ENCODE assay signal across 24 mouse cellular contexts in genomic region chr12:85182898-85183297, GRCm38 (mm10). TPM values are rescaled to one million over a fixed set of nuclear protein-coding genes. Genes with fewer than 3 reads are reported as not detected.
DNase-seq lines count a peak whose midpoint lies in the region; ATAC-seq and TF ChIP-seq lines count a peak whose summit lies in the region.
"Had no signal": no experiment of that assay in that cellular context is flagged by ENCODE, and none has a peak within 500 bp of the region (broad histone marks: within the 10 kb centered on the region; RNA-seq: fewer than 3 reads in every experiment).

No protein-coding gene starts in this region.

- no peak for TF ChIP-seq POLR2A in brain, embryonic 14.5 days (IDR thresholded peaks at IDR 0.05; ENCODE audit: borderline replicate concordance, extremely low read depth, insufficient read depth, insufficient read length, poor library complexity, severe bottlenecking)

- no peak overlapping the region for H3K9ac ChIP-seq in forebrain, postnatal 0 days
- no peak overlapping the region for H3K9ac ChIP-seq in forebrain, embryonic 13.5 days
- H3K9ac ChIP-seq in midbrain, postnatal 0 days (replicated peaks; ENCODE audit: low read length, poor library complexity, severe bottlenecking): no peak overlapping the region
- H3K9ac ChIP-seq in midbrain, embryonic 16.5 days (ENCODE audit: low read depth, low read length): no peak overlapping the region
- H3K9ac ChIP-seq: intestine, embryonic 15.5 days; liver, embryonic 14.5 days had no signal

- H3K4me1 ChIP-seq in forebrain, postnatal 0 days (ENCODE audit: insufficient read depth): peaks cover 3% of the 10 kb centered on the region; the same call in 1 of the 2 replicates
- peaks cover 21% of the 10 kb centered on the region for H3K4me1 ChIP-seq in forebrain, embryonic 13.5 days
- H3K4me1 ChIP-seq in midbrain, postnatal 0 days (ENCODE audit: insufficient read depth, low read length): no peaks in the 10 kb centered on the region
- H3K4me1 ChIP-seq in midbrain, embryonic 16.5 days (ENCODE audit: control insufficient read depth, insufficient read depth, low read length): peaks cover 12% of the 10 kb centered on the region; the same call in 1 of the 2 replicates

- no peak overlapping the region for H3K4me3 ChIP-seq in forebrain, postnatal 0 days (ENCODE audit: low read depth, low read length)
- no peak overlapping the region for H3K4me3 ChIP-seq in forebrain, embryonic 13.5 days
- no peak overlapping the region for H3K4me3 ChIP-seq in midbrain, postnatal 0 days (ENCODE audit: low read depth, low read length)
- H3K4me3 ChIP-seq in midbrain, embryonic 16.5 days (ENCODE audit: low read depth, low read length): no peak overlapping the region
- H3K4me3 ChIP-seq: embryonic facial prominence, embryonic 12.5 days; intestine, embryonic 15.5 days; layer of hippocampus, adult 2 months had no signal

- no peaks in the 10 kb centered on the region for H3K36me3 ChIP-seq in forebrain, postnatal 0 days (ENCODE audit: insufficient read depth)
- H3K36me3 ChIP-seq in forebrain, embryonic 13.5 days (ENCODE audit: poor library complexity, severe bottlenecking): no peaks in the 10 kb centered on the region
- no peaks in the 10 kb centered on the region for H3K36me3 ChIP-seq in midbrain, postnatal 0 days (ENCODE audit: insufficient read depth, low read length)
- H3K36me3 ChIP-seq in midbrain, embryonic 16.5 days (ENCODE audit: control insufficient read depth, insufficient read depth, low read length): no peaks in the 10 kb centered on the region
- no peaks in the 10 kb centered on the region for H3K36me3 ChIP-seq in splenic B cell, adult 2 months (ENCODE audit: control insufficient read depth, insufficient read depth, low read length, poor library complexity, severe bottlenecking)
- H3K36me3 ChIP-seq: embryonic facial prominence, embryonic 12.5 days; intestine, embryonic 15.5 days had no signal

- H3K9me3 ChIP-seq in forebrain, postnatal 0 days (ENCODE audit: low read length): no peaks in the 10 kb centered on the region
- no peaks in the 10 kb centered on the region for H3K9me3 ChIP-seq in forebrain, embryonic 13.5 days (replicated peaks)
- H3K9me3 ChIP-seq in midbrain, postnatal 0 days (ENCODE audit: low read length): no peaks in the 10 kb centered on the region
- no peaks in the 10 kb centered on the region for H3K9me3 ChIP-seq in midbrain, embryonic 16.5 days (replicated peaks; ENCODE audit: control insufficient read depth, low read length, poor library complexity, severe bottlenecking)
- H3K9me3 ChIP-seq: embryonic facial prominence, embryonic 12.5 days; intestine, embryonic 15.5 days had no signal

- DNase-seq in forebrain, postnatal 0 days: peak; percentile 24
- DNase-seq in midbrain, postnatal 0 days (ENCODE audit: low spot score): peak; percentile 64
- peak; percentile 57 for DNase-seq in brain, embryonic 14.5 days (ENCODE audit: low read depth)
- peak; percentile 39 for DNase-seq in splenic B cell, adult 2 months (ENCODE audit: low read depth, low spot score)
- DNase-seq in cerebellum, postnatal 36 days: no peak
- DNase-seq: adrenal gland, postnatal 25 days; cerebellum, adult 2 months; cerebellum, postnatal 25 days; gastrocnemius, postnatal 25 days; heart, adult 18-20 months; heart, postnatal 4 days; kidney, adult 2 months; kidney, postnatal 36 days; liver; lung, adult 2 months; lung, postnatal 14 days had no signal

- 55% methylated on average over 5 of the region's 5 CpGs for WGBS in forebrain, postnatal 0 days
- 68% methylated on average over 5 of the region's 5 CpGs for WGBS in forebrain, embryonic 13.5 days
- 57% methylated on average over 5 of the region's 5 CpGs for WGBS in midbrain, postnatal 0 days
- 52% methylated on average over 5 of the region's 5 CpGs for whole genome bisulfite sequencing in midbrain, embryonic 16.5 days

- no peak overlapping the region for H3K4me2 ChIP-seq in forebrain, postnatal 0 days (ENCODE audit: low read depth)
- no peak overlapping the region for H3K4me2 ChIP-seq in forebrain, embryonic 13.5 days
- H3K4me2 ChIP-seq in midbrain, postnatal 0 days (ENCODE audit: low read depth, low read length, poor library complexity, severe bottlenecking): no peak overlapping the region
- H3K4me2 ChIP-seq in midbrain, embryonic 16.5 days (ENCODE audit: low read length): no peak overlapping the region
- H3K4me2 ChIP-seq: intestine, embryonic 15.5 days had no signal

- ATAC-seq in forebrain, postnatal 0 days: peak; percentile 64
- no peak for ATAC-seq in forebrain, embryonic 13.5 days
- no peak for ATAC-seq in midbrain, postnatal 0 days (ENCODE audit: low FRiP score)
- ATAC-seq in midbrain, embryonic 16.5 days: no peak
- ATAC-seq: CD4-positive, CD25-positive, alpha-beta regulatory T cell, adult 4 months; intestine, embryonic 15.5 days had no signal

- TF ChIP-seq CTCF in forebrain, postnatal 0 days (IDR thresholded peaks at IDR 0.05; ENCODE audit: low read depth): no peak
- no peak for TF ChIP-seq CTCF in midbrain, postnatal 0 days (IDR thresholded peaks at IDR 0.05)
- no peak for TF ChIP-seq CTCF in brain, embryonic 14.5 days (IDR thresholded peaks at IDR 0.05; ENCODE audit: borderline replicate concordance, extremely low read depth, insufficient read depth, insufficient read length)

- no peak overlapping the region for H3K27ac ChIP-seq in forebrain, postnatal 0 days (ENCODE audit: low read depth, low read length)
- no peak overlapping the region for H3K27ac ChIP-seq in forebrain, embryonic 13.5 days
- H3K27ac ChIP-seq in midbrain, postnatal 0 days (ENCODE audit: low read depth, low read length): no peak overlapping the region
- no peak overlapping the region for H3K27ac ChIP-seq in midbrain, embryonic 16.5 days (ENCODE audit: low read length)
- H3K27ac ChIP-seq: intestine, embryonic 15.5 days; layer of hippocampus, adult 2 months; liver, embryonic 14.5 days had no signal

- no peaks in the 10 kb centered on the region for H3K27me3 ChIP-seq in forebrain, postnatal 0 days (ENCODE audit: insufficient read depth, low read length)
- peaks cover 17% of the 10 kb centered on the region; the same call in 1 of the 2 replicates for H3K27me3 ChIP-seq in forebrain, embryonic 13.5 days
- H3K27me3 ChIP-seq in midbrain, postnatal 0 days (ENCODE audit: insufficient read depth, low read length): no peaks in the 10 kb centered on the region
- peaks cover 2% of the 10 kb centered on the region; the same call in 1 of the 2 replicates for H3K27me3 ChIP-seq in midbrain, embryonic 16.5 days (ENCODE audit: control insufficient read depth, insufficient read depth, low read depth, low read length)
- H3K27me3 ChIP-seq in splenic B cell, adult 2 months (ENCODE audit: control insufficient read depth, insufficient read depth, low read length, poor library complexity, severe bottlenecking): no peaks in the 10 kb centered on the region
- H3K27me3 ChIP-seq: intestine, embryonic 15.5 days had no signal

RNA-seq across cellular contexts. Expression of gene Pgf, which starts 5.3 kb away (rescaled TPM):
- 5.3 and 7.8 TPM in 2 replicates for total RNA-seq in forebrain, postnatal 0 days (2014; rRNA removed)
- 7.6 and 8.9 TPM in 2 replicates for polyA plus RNA-seq in forebrain, postnatal 0 days (2015; fragmentation: Nextera tagmentation; extraction: Ambion mirVana)
- 7.0 and 8.3 TPM in 2 replicates for polyA plus RNA-seq in forebrain, embryonic 13.5 days (2015; fragmentation: Nextera tagmentation; extraction: Ambion mirVana)
- 3.4 and 6.0 TPM in 2 replicates for total RNA-seq in midbrain, postnatal 0 days (2014; rRNA removed)
- 9.1 and 9.4 TPM in 2 replicates for polyA plus RNA-seq in midbrain, postnatal 0 days (2015; fragmentation: Nextera tagmentation; extraction: Ambion mirVana)
- 8.0 and 9.0 TPM in 2 replicates for polyA plus RNA-seq in midbrain, embryonic 16.5 days (2015; fragmentation: Nextera tagmentation; extraction: Ambion mirVana)
- polyA plus RNA-seq in brain, embryonic 14.5 days (2012; rRNA removed): 5.0 and 5.7 TPM in 2 replicates
- total RNA-seq: neutrophil, adult 5-6 weeks had no signal
- polyA plus RNA-seq: CD4-positive, CD25-positive, alpha-beta regulatory T cell, adult 4 months had no signal

RNA-seq across cellular contexts. Expression of gene Rps6kl1, which starts 31.8 kb away (rescaled TPM):
- total RNA-seq in forebrain, postnatal 0 days (2014; rRNA removed): 32.9 and 33.8 TPM in 2 replicates
- 28.9 and 31.6 TPM in 2 replicates for polyA plus RNA-seq in forebrain, postnatal 0 days (2015; fragmentation: Nextera tagmentation; extraction: Ambion mirVana)
- 8.6 and 12.2 TPM in 2 replicates for polyA plus RNA-seq in forebrain, embryonic 13.5 days (2015; fragmentation: Nextera tagmentation; extraction: Ambion mirVana)
- total RNA-seq in midbrain, postnatal 0 days (2014; rRNA removed): 47.2 and 48.6 TPM in 2 replicates
- 35.0 and 37.1 TPM in 2 replicates for polyA plus RNA-seq in midbrain, postnatal 0 days (2015; fragmentation: Nextera tagmentation; extraction: Ambion mirVana)
- polyA plus RNA-seq in midbrain, embryonic 16.5 days (2015; fragmentation: Nextera tagmentation; extraction: Ambion mirVana): 39.3 and 43.3 TPM in 2 replicates
- 26.9 and 28.2 TPM in 2 replicates for polyA plus RNA-seq in brain, embryonic 14.5 days (2012; rRNA removed)
- total RNA-seq: neutrophil, adult 5-6 weeks had no signal

RNA-seq across cellular contexts. Expression of gene Eif2b2, which starts 36.4 kb away (rescaled TPM):
- total RNA-seq in forebrain, postnatal 0 days (2014; rRNA removed): 65.5 and 69.0 TPM in 2 replicates
- polyA plus RNA-seq in forebrain, postnatal 0 days (2015; fragmentation: Nextera tagmentation; extraction: Ambion mirVana): 78.3 and 86.9 TPM in 2 replicates
- 93.1 and 100 TPM in 2 replicates for polyA plus RNA-seq in forebrain, embryonic 13.5 days (2015; fragmentation: Nextera tagmentation; extraction: Ambion mirVana)
- total RNA-seq in midbrain, postnatal 0 days (2014; rRNA removed): 43.1 and 65.3 TPM in 2 replicates
- polyA plus RNA-seq in midbrain, postnatal 0 days (2015; fragmentation: Nextera tagmentation; extraction: Ambion mirVana): 79.5 and 82.5 TPM in 2 replicates
- polyA plus RNA-seq in midbrain, embryonic 16.5 days (2015; fragmentation: Nextera tagmentation; extraction: Ambion mirVana): 72.5 and 75.2 TPM in 2 replicates
- 118 and 154 TPM in 2 replicates for polyA plus RNA-seq in brain, embryonic 14.5 days (2012; rRNA removed)

Comparison
In these comparisons a context has a peak if more than half of its experiments do, and no peak if none do; other contexts are left out.
1. DNase-seq: peak in forebrain, postnatal 0 days (single experiment), midbrain, postnatal 0 days (single experiment), brain, embryonic 14.5 days (single experiment) and splenic B cell, adult 2 months (single experiment); none in cerebellum, postnatal 36 days (0 of 2).